Mouse (Mus musculus) CH12.LX (cell line): ENCODE data around the gene Hoxd11. TPM values are rescaled to one million over a fixed set of nuclear protein-coding genes. Genes with fewer than 3 reads are reported as not detected.

Source experiments
- DNase-seq: peaks from one replicate; pipeline ENCODE4 v3.0.0-alpha.2; 2013; ENCODE audit errors: extremely low read depth
- H3K27ac ChIP-seq: 2 replicates; pipeline ENCODE4 v1.5.1; 2012; ENCODE audit warnings: low read depth, mild to moderate bottlenecking, control low read depth, moderate library complexity; ENCODE audit not compliant: insufficient read depth
- H3K27me3 ChIP-seq: replicated peaks from 2 replicates; pipeline ENCODE3; 2012; ENCODE audit warnings: inconsistent platforms
- H3K36me3 ChIP-seq, 2 experiments: replicated peaks in 1 of 2; 2 replicates each; pipeline versions ENCODE3 to v1.6.1; 2012; ENCODE audit warnings: inconsistent platforms in 1 of 2, low read length in 1 of 2, mild to moderate bottlenecking in 1 of 2, mixed read lengths in 1 of 2, moderate library complexity in 1 of 2; ENCODE audit not compliant: control insufficient read depth in 1 of 2, insufficient read depth in 1 of 2
- H3K4me1 ChIP-seq, 2 experiments: 2 replicates each; pipeline ENCODE4 v1.6.1; 2012; ENCODE audit warnings: inconsistent platforms in 1 of 2, moderate library complexity in 1 of 2; ENCODE audit not compliant: insufficient read depth in 2 of 2, control insufficient read depth in 1 of 2
- H3K4me2 ChIP-seq: 2 replicates; pipeline ENCODE4 v1.6.1; 2012; ENCODE audit warnings: low read depth, mild to moderate bottlenecking, control low read depth; ENCODE audit not compliant: poor library complexity, insufficient read depth, severe bottlenecking
- H3K4me3 ChIP-seq, 3 experiments: fragments of 150-350 bp in 1 of 3; sonication (generic) in 1 of 3; replicated peaks in 1 of 3; 2 replicates each; pipeline versions ENCODE3 to v1.5.1; 2011 to 2012; ENCODE audit warnings: low read depth in 2 of 3, low read length in 2 of 3, mild to moderate bottlenecking in 2 of 3, moderate library complexity in 2 of 3, control low read depth in 1 of 3, improper control_type of control experiment in 1 of 3, inconsistent platforms in 1 of 3, mixed read lengths in 1 of 3; ENCODE audit not compliant: poor library complexity in 1 of 3
- H3K79me2 ChIP-seq: replicated peaks from 2 replicates; pipeline ENCODE4 v1.6.1; 2012; ENCODE audit warnings: mild to moderate bottlenecking, moderate library complexity; ENCODE audit not compliant: control insufficient read depth, poor library complexity, insufficient read depth, severe bottlenecking; ENCODE audit errors: extremely low read depth
- H3K9ac ChIP-seq: 2 replicates; pipeline ENCODE4 v1.6.1; 2012; ENCODE audit warnings: low read depth, mild to moderate bottlenecking, control low read depth, moderate library complexity; ENCODE audit not compliant: insufficient read depth
- H3K9me3 ChIP-seq: replicated peaks from 2 replicates; pipeline ENCODE3; 2012; ENCODE audit warnings: low read length, inconsistent platforms, mixed read lengths
- BHLHE40 ChIP-seq: IDR thresholded peaks from 2 replicates; pipeline ENCODE4 v1.6.1; 2011; ENCODE audit warnings: mild to moderate bottlenecking, low read depth, low read length, improper control_type of control experiment
- CTCF ChIP-seq, 2 experiments: IDR thresholded peaks in 1 of 2; conservative IDR thresholded peaks in 1 of 2; 2 replicates each; pipeline ENCODE4 v1.5.1; 2011 to 2012; ENCODE audit warnings: low read depth in 2 of 2, low read length in 2 of 2, improper control_type of control experiment in 1 of 2, inconsistent platforms in 1 of 2, mild to moderate bottlenecking in 1 of 2, moderate library complexity in 1 of 2
- E2F4 ChIP-seq: IDR thresholded peaks from 2 replicates; pipeline ENCODE4 v1.6.1; 2011; ENCODE audit warnings: low read depth, low read length, improper control_type of control experiment; ENCODE audit not compliant: insufficient replicate concordance
- ELF1 ChIP-seq: IDR thresholded peaks from 2 replicates; pipeline ENCODE4 v1.6.1; 2014; ENCODE audit warnings: low read depth, mild to moderate bottlenecking, inconsistent platforms, low read length, improper control_type of control experiment
- EP300 ChIP-seq: IDR thresholded peaks from 2 replicates; pipeline ENCODE4 v1.6.1; 2011; ENCODE audit warnings: low read length, improper control_type of control experiment
- ETS1 ChIP-seq: conservative IDR thresholded peaks from 2 replicates; pipeline ENCODE4 v1.6.1; 2012; ENCODE audit warnings: low read depth, mild to moderate bottlenecking, inconsistent platforms, low read length, improper control_type of control experiment, moderate library complexity
- IRF4 ChIP-seq: IDR thresholded peaks from 2 replicates; pipeline ENCODE4 v1.6.1; 2014; ENCODE audit warnings: low read depth, mild to moderate bottlenecking, inconsistent platforms, low read length, improper control_type of control experiment
- KAT2A ChIP-seq: IDR thresholded peaks from 2 replicates; pipeline ENCODE4 v1.6.1; 2012; ENCODE audit warnings: low read length, improper control_type of control experiment, inconsistent platforms; ENCODE audit not compliant: insufficient replicate concordance
- MAX ChIP-seq: IDR thresholded peaks from 2 replicates; pipeline ENCODE4 v1.6.1; 2011; ENCODE audit warnings: low read length, improper control_type of control experiment
- MEF2A ChIP-seq: IDR thresholded peaks from 2 replicates; pipeline ENCODE4 v1.6.1; 2014; ENCODE audit warnings: low read depth, mild to moderate bottlenecking, inconsistent platforms, low read length, improper control_type of control experiment, borderline replicate concordance
- MXI1 ChIP-seq: IDR thresholded peaks from 2 replicates; pipeline ENCODE4 v1.6.1; 2011; ENCODE audit warnings: mild to moderate bottlenecking, low read depth, low read length, improper control_type of control experiment
- PAX5 ChIP-seq: IDR thresholded peaks from 2 replicates; pipeline ENCODE4 v1.6.1; 2012; ENCODE audit warnings: low read length, inconsistent platforms, mixed read lengths
- POLR2AphosphoS2 ChIP-seq: IDR thresholded peaks from 2 replicates; pipeline ENCODE4 v1.6.1; 2011; ENCODE audit warnings: low read depth, low read length, improper control_type of control experiment
- RCOR1 ChIP-seq: conservative IDR thresholded peaks from 2 replicates; pipeline ENCODE4 v1.6.1; 2012; ENCODE audit warnings: low read depth, mild to moderate bottlenecking, inconsistent platforms, low read length, improper control_type of control experiment
- SMC3 ChIP-seq: IDR thresholded peaks from 2 replicates; pipeline ENCODE4 v1.6.1; 2011; ENCODE audit warnings: low read depth, low read length, improper control_type of control experiment
- UBTF ChIP-seq: IDR thresholded peaks from 2 replicates; pipeline ENCODE4 v1.6.1; 2012; ENCODE audit warnings: low read depth, mild to moderate bottlenecking, inconsistent platforms, low read length, improper control_type of control experiment, moderate library complexity
- dilution Hi-C: fragments of 300-500 bp; cut with MboI; formaldehyde crosslinking; loops from 2 replicates; pipeline ENCODE4 v1.14.3; 2020; ENCODE audit warnings: low sequenced_read_pairs; ENCODE audit not compliant: extremely low pct_unique_long_range_greater_than_20kb, extremely low pct_ligation_motif_present
- in situ Hi-C: fragments of 300-500 bp; cut with MboI; formaldehyde crosslinking; loops from 3 replicates; pipeline ENCODE4 v1.14.3; 2019; ENCODE audit warnings: low sequenced_read_pairs, low pct_ligation_motif_present, low pct_unique_long_range_greater_than_20kb, mixed read lengths
- polyA plus RNA-seq: library from polyadenylated mRNA; unstranded; fragments of >175 nt; gene quantifications from 2 replicates; pipeline ENCODE4 v1.2.1, GENCODE M21; 2012; ENCODE audit warnings: low read depth; ENCODE audit not compliant: insufficient read length
- total RNA-seq, 2 experiments: library from RNA; depleted of rRNA; stranded (reverse); fragments of 300-350 nt in 1 of 2; fragments of >200 nt in 1 of 2; gene quantifications; 2 replicates each; pipeline ENCODE4 v1.2.3; 2012 to 2014

The Hoxd11 gene
- total and polyA plus RNA-seq, 3 experiments, result not detected

GRCm38 (mm10) chr2:74659507-74660005, 19.8 kb upstream of the Hoxd11 start, which contains the start of gene Evx2:
TSS of gene Evx2 (minus strand) at chr2:74659557.
- dilution Hi-C loops, result no loop called here
- Histone ChIP-seq H3K27me3 (no peaks in the 10 kb centered on the region), H3K9ac (no peak within 1 kb of the TSS), H3K4me3 (no peak within 1 kb of the TSS), H3K9me3 (peaks cover 38% of the 10 kb centered on the region), H3K4me2 (no peak within 1 kb of the TSS), H3K79me2 (no peaks in the 10 kb centered on the region), H3K36me3 (no peaks in the 10 kb centered on the region), H3K4me1 (peaks cover 0 to 5% of the 10 kb centered on the region in 2 experiments; a peak in 2 of 4 replicates)
- DNase-seq, result no peak
- in situ Hi-C loops, result loop anchor here (10.0 to 25.0 kb wide), 3 partner anchors 365 to 1072 kb away; partner anchors contain the start of gene Chrna1
- TF ChIP-seq MEF2A (no peak), E2F4 (no peak), MAX (no peak), ETS1 (no peak), BHLHE40 (no peak), POLR2AphosphoS2 (no peak), KAT2A (no peak), SMC3 (no peak), RCOR1 (no peak), UBTF (no peak), EP300 (no peak), PAX5 (no peak), IRF4 (no peak), ELF1 (no peak), CTCF (conservative IDR thresholded peaks at IDR 0.05 in 1 of 2, IDR thresholded peaks at IDR 0.05 in 1 of 2; ENCODE audit: low read depth in 2 of 2, low read length in 2 of 2) (no peak), MXI1 (no peak)
- TF ChIP-seq, all 38 proteins: peak for 0
- H3K27ac ChIP-seq, result no peak within 1 kb of the TSS

- Histone ChIP-seq H3K79me2 (no peaks in the 10 kb centered on the region), H3K9ac (no peak overlapping the region), H3K27me3 (no peaks in the 10 kb centered on the region), H3K36me3 (no peaks in the 10 kb centered on the region), H3K9me3 (peaks cover 36% of the 10 kb centered on the region), H3K4me2 (no peak overlapping the region), H3K4me1 (peaks cover 0 to 5% of the 10 kb centered on the region in 2 experiments; a peak in 2 of 4 replicates), H3K4me3 (no peak overlapping the region), H3K27ac (no peak overlapping the region)
- no peak for DNase-seq
- dilution Hi-C loops, result no loop called here
- in situ Hi-C loops, result loop anchor here (10.0 to 25.0 kb wide), 3 partner anchors 366 to 1073 kb away; partner anchors contain the start of gene Chrna1
- TF ChIP-seq CTCF (conservative IDR thresholded peaks at IDR 0.05 in 1 of 2, IDR thresholded peaks at IDR 0.05 in 1 of 2; ENCODE audit: low read depth in 2 of 2, low read length in 2 of 2), result no peak
- no peak for TF ChIP-seq MAX
Measured at GRCm38 (mm10) chr2:74660421-74661375, 18.7 kb upstream of the Hoxd11 start.
